Mouse (Mus musculus): Measurements from ENCODE around the gene Sowahc. TPM values are rescaled to one million over a fixed set of nuclear protein-coding genes. Genes with fewer than 3 reads are reported as not detected.
A peak's percentile ranks its signal among the peaks of the same experiment; 100 is the strongest.

Sowahc gene
- total RNA-seq (2015; ENCODE audit: low replicate concordance) (5.6 and 6.5 TPM in 2 replicates), total RNA-seq (2017; ENCODE audit: low replicate concordance) (3.9 and 5.9 TPM in 2 replicates)

DNA sequence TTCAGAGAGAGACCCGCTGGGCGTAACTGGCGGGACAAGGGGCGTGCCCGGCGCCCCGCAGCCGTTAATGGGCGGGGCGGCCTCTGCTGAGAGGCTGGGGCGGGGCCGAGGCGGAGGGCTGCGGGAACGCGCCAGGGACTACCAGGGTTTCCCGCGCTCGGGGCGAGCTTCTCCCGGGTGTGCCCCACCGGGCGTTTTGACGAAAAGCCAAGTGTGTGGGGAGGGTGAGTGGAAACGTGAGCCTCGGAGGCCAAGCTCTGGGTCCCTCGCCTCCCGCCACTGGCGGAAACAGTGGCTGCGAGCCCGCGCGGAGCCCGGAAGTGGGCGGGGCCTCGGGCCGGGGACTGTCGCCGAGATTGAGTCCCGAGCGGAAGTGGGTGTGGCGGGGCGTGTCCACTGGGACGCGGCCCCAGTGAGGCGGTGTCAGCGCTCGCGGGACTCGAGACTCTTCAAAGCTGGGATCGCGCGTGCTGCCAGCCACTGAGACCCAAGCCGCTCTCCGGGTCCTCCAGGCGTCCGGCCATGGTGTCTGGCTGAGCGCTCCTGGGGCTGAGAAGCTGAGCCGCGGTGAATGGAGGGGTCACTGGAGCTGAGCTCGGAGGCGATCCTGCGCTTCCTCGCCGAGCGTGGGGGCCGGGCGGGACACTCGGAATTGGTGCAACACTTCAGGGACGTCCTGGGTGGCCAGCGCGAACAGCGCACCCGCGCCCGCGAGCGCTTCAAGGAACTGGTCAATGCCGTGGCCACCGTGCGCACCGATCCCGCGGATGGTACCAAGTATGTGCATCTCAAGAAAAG, at the start of gene Sowahc, which contains the start of gene Sept10:
Gene Sowahc (plus strand): TSS at position 481 of the 798 bp plus-strand sequence.
Gene Sept10 (minus strand): TSS at position 375 of the 798 bp plus-strand sequence.
- ATAC-seq (replicated peaks; ENCODE audit: low FRiP score, poor library complexity, severe bottlenecking) = peak; percentile 55; the same call in 1 of the 2 replicates

- no peak for ATAC-seq (replicated peaks; ENCODE audit: low FRiP score, poor library complexity, severe bottlenecking)
Observed at GRCm38 (mm10) chr10:59172539-59172938, 49.2 kb upstream of the Sowahc start.

DNA sequence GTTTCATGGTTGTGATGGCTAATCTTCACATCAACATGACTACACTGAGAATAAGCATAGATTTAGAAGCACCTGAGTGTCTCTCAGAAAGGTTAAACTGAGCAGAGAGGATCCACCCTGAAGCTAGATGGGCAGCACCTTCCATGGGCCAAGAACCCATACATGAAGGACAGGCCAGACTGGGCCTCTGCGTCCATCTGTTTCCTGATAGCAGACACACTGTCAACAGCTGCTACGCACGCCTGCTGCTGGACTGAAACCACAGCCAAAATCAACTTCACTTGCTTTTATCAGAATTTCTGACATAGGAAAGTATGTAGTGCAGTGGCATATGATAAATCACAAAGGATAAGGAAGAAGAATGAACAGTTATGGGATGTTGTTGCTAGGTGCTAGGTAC, 42.1 kb upstream of the Sowahc start:
- ATAC-seq (replicated peaks; ENCODE audit: low FRiP score, poor library complexity, severe bottlenecking) = no peak

- no peak for ATAC-seq (replicated peaks; ENCODE audit: low FRiP score, poor library complexity, severe bottlenecking)
Observed at GRCm38 (mm10) chr10:59182306-59182705, 39.4 kb upstream of the Sowahc start.

DNA sequence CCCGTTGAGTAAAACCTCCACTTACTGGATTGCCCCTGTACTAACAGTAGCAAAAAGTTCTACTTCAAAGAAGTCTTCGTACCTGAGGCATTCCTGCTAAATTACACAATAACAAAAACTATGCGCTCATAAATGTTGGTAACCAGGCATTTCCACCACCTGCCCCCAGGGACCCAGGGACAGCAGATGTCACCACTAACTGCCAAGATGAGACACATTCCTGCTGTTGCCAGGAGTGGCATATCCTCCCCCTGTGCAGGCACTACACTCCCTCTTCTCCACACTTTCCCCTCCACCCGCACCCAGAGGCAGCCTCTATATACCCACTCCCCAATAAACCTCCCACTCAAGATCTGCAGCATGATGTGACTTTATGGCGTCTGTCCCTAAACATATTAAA, 26.9 kb upstream of the Sowahc start:
- ATAC-seq (replicated peaks; ENCODE audit: low FRiP score, poor library complexity, severe bottlenecking) = no peak

DNA sequence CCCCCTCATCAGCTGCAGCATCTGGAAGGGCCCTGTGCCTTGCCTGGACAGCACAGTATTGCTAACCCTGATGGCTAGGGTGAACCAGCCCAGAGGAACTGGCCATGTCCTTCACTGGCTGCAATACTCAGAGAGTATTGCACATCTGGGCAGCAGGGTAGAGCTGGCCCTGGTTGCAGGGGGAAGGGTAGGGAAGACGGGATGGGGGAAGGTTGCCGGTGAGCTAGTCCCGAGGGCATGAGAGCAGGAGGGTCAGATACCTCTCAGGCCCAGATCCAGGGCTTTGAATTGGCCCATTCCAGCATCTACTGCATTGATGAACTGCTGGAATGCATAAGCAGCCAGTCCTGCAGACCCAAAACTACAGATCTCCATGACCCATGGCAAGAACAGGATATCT, 25.0 kb upstream of the Sowahc start:
- no peak for ATAC-seq (replicated peaks; ENCODE audit: low FRiP score, poor library complexity, severe bottlenecking)

DNA sequence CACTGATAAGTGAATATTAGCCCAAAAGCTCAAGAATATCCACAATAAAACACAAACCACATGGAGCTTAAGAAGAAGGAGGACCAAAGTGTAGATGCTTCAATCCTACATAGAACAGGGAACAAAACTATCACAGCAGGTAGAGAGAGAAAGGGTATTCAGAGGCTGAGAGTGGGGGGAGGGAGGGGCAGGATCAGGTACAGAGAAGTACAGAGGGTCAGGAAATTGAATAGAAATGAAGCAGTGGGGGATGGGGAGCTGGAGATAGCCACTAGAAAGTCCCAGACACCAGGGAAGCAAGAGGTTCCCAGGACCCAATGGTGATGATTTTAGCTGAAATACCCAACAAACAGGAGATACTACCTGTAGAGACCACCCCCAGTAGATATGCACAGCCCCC, 21.7 kb upstream of the Sowahc start:
- no peak for ATAC-seq (replicated peaks; ENCODE audit: low FRiP score, poor library complexity, severe bottlenecking)

DNA sequence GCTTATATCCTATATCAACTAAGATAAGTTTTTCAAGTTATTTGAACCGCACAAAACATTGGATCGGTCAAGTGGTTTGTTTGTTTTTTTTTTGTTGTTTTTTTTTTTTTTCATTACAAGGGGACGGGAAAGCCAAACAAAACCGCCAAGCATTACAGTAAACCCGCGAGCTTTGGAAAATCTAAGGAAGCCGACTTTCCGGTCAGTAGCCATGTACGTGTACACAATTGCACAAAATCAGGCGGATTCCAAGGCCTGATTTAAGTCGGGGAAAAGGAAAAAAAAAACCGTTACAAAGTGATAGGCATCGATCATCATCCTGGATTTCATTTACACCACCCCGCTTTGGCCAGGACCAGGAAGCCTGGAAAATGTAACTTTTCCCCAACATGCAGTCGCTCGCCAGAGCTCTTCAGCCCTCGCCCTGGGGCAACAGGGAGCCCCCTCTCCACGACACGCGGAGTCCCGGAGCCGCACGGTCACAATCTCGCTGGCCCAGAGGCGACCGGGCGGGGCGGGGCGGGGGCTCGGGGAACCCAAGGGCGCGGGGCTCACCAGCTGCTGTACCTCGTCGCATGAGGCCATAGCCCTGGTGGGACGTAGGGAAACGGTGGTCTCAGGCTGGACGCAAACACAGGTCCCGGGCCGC, 805 bp upstream of the Sowahc start:
- no peak for ATAC-seq (replicated peaks; ENCODE audit: low FRiP score, poor library complexity, severe bottlenecking)

GRCm38 (mm10) chr10:59222271-59223101, 733 bp downstream of the Sowahc start:
- no peak for ATAC-seq (replicated peaks; ENCODE audit: low FRiP score, poor library complexity, severe bottlenecking)

GRCm38 (mm10) chr10:59223301-59223700, 1.5 kb downstream of the Sowahc start:
- ATAC-seq (replicated peaks; ENCODE audit: low FRiP score, poor library complexity, severe bottlenecking) = no peak

GRCm38 (mm10) chr10:59223890-59224289, 2.1 kb downstream of the Sowahc start:
- ATAC-seq (replicated peaks; ENCODE audit: low FRiP score, poor library complexity, severe bottlenecking) = no peak

- no peak for ATAC-seq (replicated peaks; ENCODE audit: low FRiP score, poor library complexity, severe bottlenecking)
Observed at GRCm38 (mm10) chr10:59225137-59225536, 3.4 kb downstream of the Sowahc start.

DNA sequence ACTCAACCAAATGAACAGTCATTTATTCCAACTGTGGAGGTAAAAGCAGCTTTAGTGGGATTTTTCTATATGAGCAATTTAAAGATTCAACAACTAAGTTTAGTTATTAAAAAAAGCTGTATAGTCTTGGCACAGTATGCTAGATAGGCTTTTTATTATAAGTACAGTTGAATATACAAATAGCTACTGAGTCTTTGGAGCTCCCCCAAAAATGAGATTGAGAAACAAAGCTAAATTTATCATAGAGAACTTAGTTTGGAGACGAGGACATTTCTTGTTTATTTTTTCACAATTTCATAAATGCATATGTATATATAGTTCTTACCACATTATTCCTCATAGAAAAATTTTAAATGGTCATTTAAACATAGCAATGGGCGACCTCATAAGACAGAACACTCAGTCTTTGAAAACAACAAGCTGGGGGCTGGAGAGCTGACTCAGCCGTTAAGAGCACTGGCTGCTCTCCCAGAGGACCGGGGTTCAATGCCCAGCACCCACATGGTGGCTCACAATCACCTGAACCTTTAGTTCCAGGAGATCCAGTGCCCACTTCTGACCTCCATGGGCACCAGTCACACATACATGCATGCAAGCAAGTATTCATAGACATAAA, 7.6 kb downstream of the Sowahc start:
- ATAC-seq (replicated peaks; ENCODE audit: low FRiP score, poor library complexity, severe bottlenecking) = no peak

DNA sequence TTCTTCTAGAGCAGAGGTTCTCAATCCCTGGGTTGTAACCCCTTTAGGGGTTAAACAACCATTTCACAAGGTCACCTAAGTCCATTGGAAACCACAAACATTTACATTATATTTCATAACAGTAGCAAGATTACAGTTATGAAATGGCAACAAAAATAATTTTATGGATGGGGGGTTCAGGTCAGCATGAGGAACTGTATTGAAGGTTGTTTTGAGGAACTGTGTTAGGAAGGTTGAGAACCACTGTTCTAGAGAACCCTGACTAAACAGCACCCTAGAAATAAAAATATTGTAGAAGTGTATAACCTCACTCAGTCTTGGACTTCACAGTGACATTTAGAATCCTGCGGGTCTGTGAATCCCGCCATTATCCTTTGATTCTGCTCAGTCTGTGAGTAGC, 13.5 kb downstream of the Sowahc start:
- ATAC-seq (replicated peaks; ENCODE audit: low FRiP score, poor library complexity, severe bottlenecking) = no peak

GRCm38 (mm10) chr10:59235847-59236246, 14.1 kb downstream of the Sowahc start:
- ATAC-seq (replicated peaks; ENCODE audit: low FRiP score, poor library complexity, severe bottlenecking) = no peak

DNA sequence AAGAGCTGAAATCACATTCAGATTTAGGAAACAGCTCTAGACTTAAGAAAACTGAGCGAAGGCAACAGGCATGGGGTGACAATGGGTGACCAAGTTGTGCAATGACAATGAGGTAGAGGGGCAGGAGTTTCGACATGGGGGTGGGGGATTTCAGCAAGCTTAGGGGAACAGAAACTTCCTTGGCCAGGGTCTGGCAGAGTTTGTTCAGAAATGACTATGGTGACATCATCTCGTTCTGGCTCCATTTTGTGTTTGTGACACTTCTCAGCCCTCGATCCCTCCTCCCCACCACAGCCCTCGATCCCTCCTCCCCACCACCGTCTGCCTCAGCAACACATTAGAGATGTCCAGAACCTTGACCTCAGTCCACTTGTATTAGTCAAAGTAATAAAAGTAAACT, 14.7 kb downstream of the Sowahc start:
- no peak for ATAC-seq (replicated peaks; ENCODE audit: low FRiP score, poor library complexity, severe bottlenecking)

DNA sequence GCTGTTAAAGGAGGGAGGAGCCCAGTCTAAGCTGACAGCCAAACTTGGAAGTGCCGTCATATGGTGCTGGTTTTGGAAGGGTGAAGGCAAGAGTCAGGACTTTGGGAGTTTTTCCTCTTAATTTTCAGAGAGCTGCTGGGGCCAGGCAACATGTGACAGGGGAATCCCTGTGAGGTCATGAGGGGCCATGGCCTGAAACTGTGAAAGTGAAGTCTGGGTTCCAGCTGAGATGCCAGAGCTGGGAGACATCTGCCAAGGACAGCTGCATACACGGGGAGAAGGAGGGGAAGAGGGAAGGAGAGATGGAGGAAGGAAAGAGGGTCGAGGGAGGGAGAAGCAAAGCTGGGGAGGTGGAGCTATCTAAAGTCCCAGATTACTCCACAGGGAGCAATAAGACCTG, 16.0 kb downstream of the Sowahc start:
- ATAC-seq (replicated peaks; ENCODE audit: low FRiP score, poor library complexity, severe bottlenecking) = no peak

- no peak for ATAC-seq (replicated peaks; ENCODE audit: low FRiP score, poor library complexity, severe bottlenecking)
Observed at GRCm38 (mm10) chr10:59241141-59241541, 19.4 kb downstream of the Sowahc start.

- ATAC-seq (replicated peaks; ENCODE audit: low FRiP score, poor library complexity, severe bottlenecking) = no peak
Observed at GRCm38 (mm10) chr10:59249531-59249930, 27.8 kb downstream of the Sowahc start.

DNA sequence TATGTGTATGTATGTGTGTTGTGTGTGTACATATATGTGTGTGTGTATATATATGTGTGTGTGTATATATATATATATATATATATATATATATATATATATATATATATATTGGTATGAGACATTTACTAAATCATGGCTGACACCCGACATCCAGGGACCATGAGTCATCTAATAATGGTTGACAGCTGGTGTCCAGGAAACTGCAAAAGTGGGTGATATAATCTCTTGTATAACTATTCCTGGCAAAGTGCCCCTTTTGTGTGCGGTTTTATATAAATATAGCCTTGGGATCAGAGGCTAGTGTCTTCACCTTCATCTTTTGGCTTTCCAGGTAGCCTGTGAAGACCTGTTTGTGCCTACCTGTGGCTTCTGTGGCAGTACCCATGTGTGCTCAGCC, 28.9 kb downstream of the Sowahc start:
- ATAC-seq (replicated peaks; ENCODE audit: low FRiP score, poor library complexity, severe bottlenecking) = no peak
